Mouse (Mus musculus) olfactory bulb, adult 2 months (tissue): ENCODE results near the gene Eif3i.

Experiments
- CTCF ChIP-seq: fragments of 200-500 bp; IDR thresholded peaks from 2 replicates; pipeline ENCODE4 v1.5.1; 2012; ENCODE audit warnings: low read depth, mild to moderate bottlenecking, low read length, moderate library complexity; ENCODE audit not compliant: insufficient read depth
- POLR2A ChIP-seq: fragments of 200-500 bp; IDR thresholded peaks from 2 replicates; pipeline ENCODE4 v1.6.1; 2012; ENCODE audit warnings: mild to moderate bottlenecking, low read depth, low read length, moderate library complexity; ENCODE audit not compliant: insufficient read depth

- TF ChIP-seq CTCF, result peak; percentile 43; the same call in 1 of the 2 replicates
- no peak for TF ChIP-seq POLR2A
Observed at GRCm38 (mm10) chr4:129576863-129577491, 23.5 kb downstream of the Eif3i start.
